Mouse (Mus musculus) megakaryocyte, embryonic 14.5 days (primary cell): Measurements from ENCODE around the gene Smarcad1.
"Not testable (repeated sequence)": the region's sequence is repeated elsewhere in the genome, so short reads cannot be mapped to it uniquely, and the experiment has no call there.

Experiments used
- FLI1 ChIP-seq: IDR thresholded peaks from 2 replicates; pipeline ENCODE4 v1.6.1; 2012; ENCODE audit warnings: low read length, inconsistent platforms, mixed read lengths
- GATA1 ChIP-seq: IDR thresholded peaks from 3 replicates; pipeline ENCODE4 v1.6.1; 2012; ENCODE audit warnings: mixed read lengths, low read length, inconsistent platforms, borderline replicate concordance

DNA sequence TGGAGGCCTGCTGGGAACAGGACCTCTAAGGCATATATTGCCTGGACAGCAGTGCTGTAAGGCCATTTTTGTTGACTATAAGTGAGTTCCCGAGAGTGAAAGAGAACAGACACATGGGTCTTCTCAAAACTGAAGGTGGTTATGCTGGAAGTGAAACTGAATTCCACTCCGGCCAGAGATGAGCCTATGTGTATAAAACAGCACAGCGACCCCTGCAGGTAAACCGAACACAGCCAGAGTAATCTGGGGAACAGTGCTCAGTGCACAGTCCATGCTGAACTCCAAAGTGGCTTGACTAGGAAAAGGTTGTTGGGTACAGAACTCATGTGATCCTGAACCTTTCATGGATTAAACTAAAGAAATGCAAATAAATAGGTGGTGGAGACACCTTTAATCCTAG, 14.8 kb downstream of the Smarcad1 start:
- TF ChIP-seq GATA1, FLI1: not testable (repeated sequence)
